Mouse (Mus musculus) hindbrain, embryonic 11.5 days (tissue): Measurements from ENCODE around the gene St6gal1. TPM values are rescaled to one million over a fixed set of nuclear protein-coding genes. Genes with fewer than 3 reads are reported as not detected.

Experiments
- ATAC-seq: fragments of 200-750 bp; cut with Nextera tagmentation; 2 replicates; pipeline ENCODE4 v1.8.0; 2017; ENCODE audit warnings: mild to moderate bottlenecking, moderate TSS enrichment, moderate library complexity; ENCODE audit not compliant: low FRiP score
- DNase-seq: peaks from one replicate; pipeline ENCODE4 v3.0.0-alpha.2; 2015; ENCODE audit warnings: low spot score
- H3K27ac ChIP-seq: fragments of 300-500 bp; sonication (generic); 2 replicates; pipeline ENCODE4 v1.5.1; 2014; ENCODE audit warnings: mild to moderate bottlenecking, low read depth, low read length
- H3K27me3 ChIP-seq: fragments of 300-500 bp; sonication (generic); 2 replicates; pipeline ENCODE4 v1.6.1; 2014; ENCODE audit warnings: mild to moderate bottlenecking, low read length, moderate library complexity, mixed read lengths; ENCODE audit not compliant: control insufficient read depth, insufficient read depth
- H3K36me3 ChIP-seq: fragments of 300-500 bp; sonication (generic); 2 replicates; pipeline ENCODE4 v1.6.1; 2014; ENCODE audit warnings: mild to moderate bottlenecking, low read length, moderate library complexity, mixed read lengths; ENCODE audit not compliant: control insufficient read depth, insufficient read depth
- H3K4me1 ChIP-seq: fragments of 300-500 bp; sonication (generic); replicated peaks from 2 replicates; pipeline ENCODE4 v1.6.1; 2014; ENCODE audit warnings: low read length, mixed read lengths; ENCODE audit not compliant: control insufficient read depth, insufficient read depth
- H3K4me2 ChIP-seq: fragments of 300-500 bp; sonication (generic); replicated peaks from 2 replicates; pipeline ENCODE4 v1.6.1; 2014; ENCODE audit warnings: mild to moderate bottlenecking, low read depth, low read length
- H3K4me3 ChIP-seq: fragments of 300-500 bp; sonication (generic); 2 replicates; pipeline ENCODE4 v1.5.1; 2014; ENCODE audit warnings: low read depth, low read length
- H3K9ac ChIP-seq: fragments of 300-500 bp; sonication (generic); 2 replicates; pipeline ENCODE4 v1.6.1; 2014; ENCODE audit warnings: low read depth, low read length
- H3K9me3 ChIP-seq: fragments of 300-500 bp; sonication (generic); 2 replicates; pipeline ENCODE4 v1.6.1; 2016; ENCODE audit warnings: low read length; ENCODE audit not compliant: control insufficient read depth
- WGBS: fragments of 180-500 bp; shearing (Covaris S2); extraction: QIAGEN DNeasy Blood & Tissue Kit; methylation state at CpG from one replicate; pipeline ENCODE4 v1.1.7; 2014; 5-methylcytosine and 5-hydroxymethylcytosine counted together
- polyA plus RNA-seq: library from polyadenylated mRNA; unstranded; fragments of >200 nt; fragmentation: Nextera tagmentation; extraction: Ambion mirVana; gene quantifications from 2 replicates; pipeline ENCODE4 v1.2.1, GENCODE M21; 2014

St6gal1 gene
- polyA plus RNA-seq, 1 experiment from 2014 or later: 32.7 TPM

GRCm38 (mm10) chr16:23333875-23334551, 109.5 kb downstream of the St6gal1 start:
- no peaks in the 10 kb centered on the region for H3K27me3 ChIP-seq
- DNase-seq (no peak), ATAC-seq (no peak)
- H3K4me2 ChIP-seq: no peak overlapping the region
- no peak overlapping the region for H3K4me3 ChIP-seq
- no peaks in the 10 kb centered on the region for H3K4me1 ChIP-seq
- no peak overlapping the region for H3K27ac ChIP-seq
- H3K36me3 ChIP-seq: no peaks in the 10 kb centered on the region
- no peak overlapping the region for H3K9ac ChIP-seq
- no peaks in the 10 kb centered on the region for H3K9me3 ChIP-seq
- 78% methylated on average over 6 of the region's 6 CpGs for WGBS

DNA sequence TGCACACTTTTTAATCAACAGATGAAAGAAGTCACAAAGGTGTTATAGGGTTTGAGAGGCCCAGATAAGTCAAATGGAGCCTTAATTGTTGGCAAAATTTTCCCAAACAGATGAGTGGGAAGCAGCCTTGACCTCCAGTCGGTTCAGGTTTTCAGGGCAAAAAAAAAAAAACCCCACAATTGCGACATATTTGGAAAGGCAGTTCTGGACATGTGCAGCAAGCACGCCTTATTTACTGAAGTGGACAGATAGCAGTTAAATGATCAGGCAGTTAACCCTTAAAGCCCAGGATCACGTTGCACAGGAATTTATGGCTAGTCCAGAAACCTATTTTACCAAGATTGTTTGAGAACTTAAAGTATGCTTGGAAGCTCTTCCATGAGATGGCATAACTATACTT, 112.8 kb downstream of the St6gal1 start:
- Histone ChIP-seq H3K9ac (no peak overlapping the region), H3K27me3 (no peaks in the 10 kb centered on the region), H3K4me3 (no peak overlapping the region), H3K4me2 (no peak overlapping the region), H3K36me3 (no peaks in the 10 kb centered on the region), H3K27ac (no peak overlapping the region), H3K4me1 (no peaks in the 10 kb centered on the region), H3K9me3 (no peaks in the 10 kb centered on the region)
- ATAC-seq (no peak), DNase-seq (no peak)
- 80% methylated on average over 4 of the region's 4 CpGs for WGBS

GRCm38 (mm10) chr16:23341254-23341653, 116.7 kb downstream of the St6gal1 start:
- H3K36me3 ChIP-seq: no peaks in the 10 kb centered on the region
- no peak overlapping the region for H3K27ac ChIP-seq
- no peaks in the 10 kb centered on the region for H3K27me3 ChIP-seq
- 96% methylated on average over 2 of the region's 2 CpGs for WGBS
- DNase-seq (no peak), ATAC-seq (no peak)
- no peak overlapping the region for H3K9ac ChIP-seq
- no peaks in the 10 kb centered on the region for H3K9me3 ChIP-seq
- H3K4me2 ChIP-seq: no peak overlapping the region
- no peak overlapping the region for H3K4me3 ChIP-seq
- H3K4me1 ChIP-seq: no peaks in the 10 kb centered on the region

GRCm38 (mm10) chr16:23350802-23351201, 126.3 kb downstream of the St6gal1 start:
- H3K9me3 ChIP-seq: no peaks in the 10 kb centered on the region
- H3K27ac ChIP-seq: no peak overlapping the region
- H3K27me3 ChIP-seq: no peaks in the 10 kb centered on the region
- 32% methylated on average over 2 of the region's 2 CpGs for WGBS
- H3K9ac ChIP-seq: no peak overlapping the region
- H3K4me2 ChIP-seq: no peak overlapping the region
- H3K4me1 ChIP-seq: no peaks in the 10 kb centered on the region
- H3K36me3 ChIP-seq: no peaks in the 10 kb centered on the region
- no peak for ATAC-seq
- DNase-seq: peak; percentile 25
- no peak overlapping the region for H3K4me3 ChIP-seq

DNA sequence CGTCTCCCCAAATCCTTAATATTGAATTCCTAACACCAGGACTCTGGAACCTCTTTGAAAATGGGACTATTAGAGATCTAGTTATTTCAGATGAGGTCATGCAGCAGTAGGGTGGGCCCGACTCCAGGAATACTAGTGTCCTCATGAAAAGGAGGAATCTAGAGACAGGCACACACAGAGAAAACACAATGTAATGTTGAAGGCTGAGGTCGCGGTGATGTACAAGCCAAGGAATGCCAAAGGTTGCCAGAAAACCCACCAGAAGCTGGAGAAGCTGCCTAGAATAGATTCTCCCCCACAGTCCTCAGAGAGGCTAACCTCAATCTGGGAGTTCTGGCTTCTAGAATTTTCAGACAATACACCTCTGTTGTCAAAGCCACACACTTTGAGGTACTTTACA, 136.5 kb downstream of the St6gal1 start:
- H3K27me3 ChIP-seq: no peaks in the 10 kb centered on the region
- no peak overlapping the region for H3K9ac ChIP-seq
- H3K36me3 ChIP-seq: no peaks in the 10 kb centered on the region
- H3K4me3 ChIP-seq: no peak overlapping the region
- WGBS: 91% methylated on average over 4 of the region's 4 CpGs
- H3K9me3 ChIP-seq: no peaks in the 10 kb centered on the region
- no peak overlapping the region for H3K27ac ChIP-seq
- H3K4me2 ChIP-seq: no peak overlapping the region
- DNase-seq (no peak), ATAC-seq (no peak)
- H3K4me1 ChIP-seq: no peaks in the 10 kb centered on the region

DNA sequence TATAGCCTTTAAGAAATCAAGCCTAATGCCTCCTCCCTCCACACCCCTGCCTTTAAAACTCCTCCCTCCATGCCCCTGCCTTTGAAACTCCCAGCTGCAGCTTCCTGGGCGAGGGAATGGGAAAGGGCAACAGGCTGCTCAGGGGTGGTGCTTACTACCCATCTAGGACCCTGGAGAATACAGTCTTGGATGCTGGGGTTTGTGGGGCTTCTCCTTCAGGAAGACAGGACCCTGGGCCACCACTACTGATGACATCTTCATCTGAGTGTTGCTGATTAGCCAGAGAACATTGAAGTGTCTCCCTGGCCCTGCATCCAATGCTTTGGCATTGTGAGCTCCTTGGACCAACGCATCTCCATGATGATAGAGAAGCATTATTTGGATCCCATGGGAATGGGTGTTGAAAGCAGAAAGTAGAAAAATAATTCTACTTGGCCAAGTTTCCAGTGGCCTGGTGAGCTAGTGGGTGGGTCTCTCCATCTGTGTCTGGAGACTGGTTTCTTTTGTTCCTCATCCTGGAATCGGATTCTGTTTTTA, 137.0 kb downstream of the St6gal1 start:
- no peak overlapping the region for H3K4me3 ChIP-seq
- H3K4me1 ChIP-seq: no peaks in the 10 kb centered on the region
- no peaks in the 10 kb centered on the region for H3K36me3 ChIP-seq
- H3K27ac ChIP-seq: no peak overlapping the region
- no peak overlapping the region for H3K9ac ChIP-seq
- DNase-seq (no peak), ATAC-seq (no peak)
- 75% methylated on average over 3 of the region's 3 CpGs for WGBS
- no peak overlapping the region for H3K4me2 ChIP-seq
- H3K27me3 ChIP-seq: no peaks in the 10 kb centered on the region
- H3K9me3 ChIP-seq: no peaks in the 10 kb centered on the region

- no peaks in the 10 kb centered on the region for H3K9me3 ChIP-seq
- H3K4me1 ChIP-seq: no peaks in the 10 kb centered on the region
- ATAC-seq: no peak
- no peaks in the 10 kb centered on the region for H3K27me3 ChIP-seq
- 81% methylated on average over 2 of the region's 2 CpGs for WGBS
- H3K4me3 ChIP-seq: no peak overlapping the region
- H3K4me2 ChIP-seq: no peak overlapping the region
- DNase-seq: no peak
- H3K36me3 ChIP-seq: no peaks in the 10 kb centered on the region
- H3K27ac ChIP-seq: no peak overlapping the region
- H3K9ac ChIP-seq: no peak overlapping the region
Measured at GRCm38 (mm10) chr16:23364328-23364990, 139.9 kb downstream of the St6gal1 start.

GRCm38 (mm10) chr16:23369124-23369523, 144.6 kb downstream of the St6gal1 start:
- ATAC-seq (no peak), DNase-seq (no peak)
- no peak overlapping the region for H3K4me2 ChIP-seq
- no peaks in the 10 kb centered on the region for H3K36me3 ChIP-seq
- no peak overlapping the region for H3K27ac ChIP-seq
- no peaks in the 10 kb centered on the region for H3K9me3 ChIP-seq
- WGBS: 76% methylated on average over 3 of the region's 3 CpGs
- H3K4me1 ChIP-seq: no peaks in the 10 kb centered on the region
- no peak overlapping the region for H3K9ac ChIP-seq
- H3K4me3 ChIP-seq: no peak overlapping the region
- H3K27me3 ChIP-seq: no peaks in the 10 kb centered on the region

DNA sequence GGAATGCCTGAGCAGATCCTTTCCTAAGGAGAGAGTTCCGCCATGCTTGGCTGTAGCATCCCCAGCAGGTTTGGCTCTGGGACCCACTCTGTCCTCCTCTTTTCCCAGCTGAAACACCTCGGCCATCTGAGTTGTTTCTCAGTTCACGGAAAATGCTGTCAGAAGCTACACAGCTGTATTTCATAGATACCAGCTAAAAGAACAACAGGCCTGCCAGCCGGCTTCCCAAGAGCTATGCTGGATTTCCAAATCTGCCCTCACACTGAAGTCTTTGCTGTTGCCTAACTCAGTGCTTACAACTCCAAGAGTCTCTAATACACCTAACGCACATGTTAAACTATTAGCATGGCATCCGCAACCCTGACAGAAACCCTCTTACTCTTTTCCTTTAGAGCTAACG, 146.2 kb downstream of the St6gal1 start:
- H3K27ac ChIP-seq: no peak overlapping the region
- DNase-seq (no peak), ATAC-seq (no peak)
- no peak overlapping the region for H3K4me3 ChIP-seq
- H3K9ac ChIP-seq: no peak overlapping the region
- H3K27me3 ChIP-seq: no peaks in the 10 kb centered on the region
- H3K4me2 ChIP-seq: no peak overlapping the region
- no peaks in the 10 kb centered on the region for H3K36me3 ChIP-seq
- WGBS: 89% methylated on average over 7 of the region's 7 CpGs
- H3K9me3 ChIP-seq: no peaks in the 10 kb centered on the region
- H3K4me1 ChIP-seq: no peaks in the 10 kb centered on the region
